Mouse (Mus musculus): ENCODE results near the gene Ankrd35.

Gene Ankrd35

GRCm38 (mm10) chr3:96684151-96684821, 14.4 kb downstream of the Ankrd35 start:
- CTCF ChIA-PET, result interaction anchor here in 2 of 4 experiments (0.5 to 2.4 kb wide), 19 partner anchors 8 to 618 kb away, joined by 3 to 10 read pairs (median 4); partner anchors contain the start of genes Nudt17 (in 2 of the 2), Pias3 (in 2 of the 2) and Ankrd35 (in 1 of the 2)
- POLR2A ChIA-PET, result interaction anchor here (0.6 to 18.1 kb wide), 40 partner anchors 9 to 178 kb away, joined by 3 to 317 read pairs (median 5); partner anchors contain the start of genes Ankrd35 (in 3 of the 4), Pias3 (in 3 of the 4), Nudt17 (in 2 of the 4) and Rbm8a (in 2 of the 4)

- POLR2A ChIA-PET, result interaction anchor here (0.6 to 18.1 kb wide), 39 partner anchors 8 to 178 kb away, joined by 3 to 317 read pairs (median 5); partner anchors contain the start of genes Ankrd35 (in 3 of the 4), Pias3 (in 3 of the 4), Nudt17 (in 2 of the 4) and Rbm8a (in 2 of the 4)
Measured at GRCm38 (mm10) chr3:96684822-96685156, 14.9 kb downstream of the Ankrd35 start.

GRCm38 (mm10) chr3:96686057-96686456, 16.1 kb downstream of the Ankrd35 start:
- POLR2A ChIA-PET, result interaction anchor here in 3 of 4 experiments (1.1 to 18.1 kb wide), 10 partner anchors 8 to 271 kb away, joined by 3 to 317 read pairs (median 6); partner anchors contain the start of genes Pias3 (in 2 of the 3), Itga10 (in 1 of the 3) and Rbm8a (in 1 of the 3)
- CTCF ChIA-PET, result interaction anchor here in 1 of 4 experiments (1.4 kb wide), 1 partner anchor 10 kb away, joined by 7 read pairs; no protein-coding TSS in a partner anchor

More at GRCm38 (mm10) chr3:96684822-96685156, 14.9 kb downstream of the Ankrd35 start:
- CTCF ChIA-PET, result interaction anchor here in 3 of 4 experiments (0.5 to 2.4 kb wide), 21 partner anchors 8 to 619 kb away, joined by 3 to 10 read pairs (median 4); partner anchors contain the start of genes Nudt17 (in 2 of the 3), Pias3 (in 2 of the 3) and Ankrd35 (in 1 of the 3)

GRCm38 (mm10) chr3:96688854-96689253, 18.9 kb downstream of the Ankrd35 start:
- ChIA-PET CTCF (interaction anchor here in 3 of 4 experiments (0.7 to 1.8 kb wide), 7 partner anchors 8 to 186 kb away, joined by 3 to 6 read pairs (median 4); no protein-coding TSS in a partner anchor), POLR2A (interaction anchor here in 3 of 4 experiments (0.6 to 13.9 kb wide), 19 partner anchors 9 to 1524 kb away, joined by 3 to 317 read pairs (median 4); partner anchors contain the start of genes Ankrd35 (in 2 of the 3), Rbm8a (in 2 of the 3), Gm16253 (in 1 of the 3) and Txnip (in 1 of the 3))

- ChIA-PET POLR2A (interaction anchor here in 2 of 4 experiments (1.2 to 13.9 kb wide), 6 partner anchors 8 to 18 kb away, joined by 5 to 317 read pairs (median 10); partner anchors contain the start of genes Ankrd35 (in 1 of the 2) and Nudt17 (in 1 of the 2)), CTCF (interaction anchor here in 1 of 4 experiments (1.4 kb wide), 1 partner anchor 9 kb away, joined by 6 read pairs; no protein-coding TSS in a partner anchor)
Measured at GRCm38 (mm10) chr3:96690298-96690697, 20.4 kb downstream of the Ankrd35 start.

- ChIA-PET CTCF (interaction anchor here (0.6 to 3.1 kb wide), 27 partner anchors 9 to 189 kb away, joined by 3 to 10 read pairs (median 4); partner anchors contain the start of genes Nudt17 (in 2 of the 4), Ankrd35 (in 1 of the 4), Itga10 (in 1 of the 4) and Lix1l (in 1 of the 4)), POLR2A (interaction anchor here in 3 of 4 experiments (0.8 to 13.9 kb wide), 29 partner anchors 8 to 415 kb away, joined by 3 to 317 read pairs (median 5); partner anchors contain the start of genes Ankrd35 (in 3 of the 3), Nudt17 (in 2 of the 3), Gm16253 (in 1 of the 3) and Polr3gl (in 1 of the 3))
Measured at GRCm38 (mm10) chr3:96692506-96692905, 22.6 kb downstream of the Ankrd35 start.

- POLR2A ChIA-PET, result interaction anchor here (0.7 to 13.9 kb wide), 24 partner anchors 9 to 613 kb away, joined by 3 to 317 read pairs (median 6); partner anchors contain the start of genes Ankrd35 (in 2 of the 4), Nudt17 (in 2 of the 4), Gm16253 (in 1 of the 4) and Rbm8a (in 1 of the 4)
- CTCF ChIA-PET, result interaction anchor here (0.7 to 3.1 kb wide), 20 partner anchors 10 to 409 kb away, joined by 3 to 14 read pairs (median 5); partner anchors contain the start of genes Nudt17 (in 2 of the 4), Ankrd35 (in 1 of the 4) and Itga10 (in 1 of the 4)
Measured at GRCm38 (mm10) chr3:96693579-96693978, 23.6 kb downstream of the Ankrd35 start.

- POLR2A ChIA-PET, result interaction anchor here (0.6 to 13.9 kb wide), 67 partner anchors 9 to 745 kb away, joined by 3 to 317 read pairs (median 6); partner anchors contain the start of genes Ankrd35 (in 4 of the 4), Gm16253 (in 3 of the 4), Rbm8a (in 3 of the 4) and Txnip (in 3 of the 4)
- CTCF ChIA-PET, result interaction anchor here in 3 of 4 experiments (0.6 to 2.7 kb wide), 29 partner anchors 8 to 119 kb away, joined by 3 to 18 read pairs (median 6); partner anchors contain the start of genes Nudt17 (in 3 of the 3), Polr3gl (in 2 of the 3), Ankrd35 (in 1 of the 3) and Gm16253 (in 1 of the 3)
Measured at GRCm38 (mm10) chr3:96696198-96696765, 26.4 kb downstream of the Ankrd35 start, which contains the start of gene Pias3. Pias3 (plus strand) TSS chr3:96696384.

GRCm38 (mm10) chr3:96696766-96697732, 27.1 kb downstream of the Ankrd35 start:
- POLR2A ChIA-PET, result interaction anchor here (0.5 to 13.9 kb wide), 88 partner anchors 8 to 746 kb away, joined by 3 to 317 read pairs (median 5); partner anchors contain the start of genes Ankrd35 (in 4 of the 4), Gm16253 (in 3 of the 4), Itga10 (in 3 of the 4) and Rbm8a (in 3 of the 4)
- CTCF ChIA-PET, result interaction anchor here (0.5 to 2.7 kb wide), 34 partner anchors 8 to 194 kb away, joined by 3 to 18 read pairs (median 5); partner anchors contain the start of genes Nudt17 (in 3 of the 4), Polr3gl (in 2 of the 4), Ankrd35 (in 1 of the 4) and Gm16253 (in 1 of the 4)

GRCm38 (mm10) chr3:96698993-96699690, 29.2 kb downstream of the Ankrd35 start:
- CTCF ChIA-PET, result interaction anchor here (0.5 to 2.3 kb wide), 26 partner anchors 9 to 221 kb away, joined by 3 to 20 read pairs (median 5); partner anchors contain the start of genes Ankrd35 (in 2 of the 4), Itga10 (in 2 of the 4) and Nudt17 (in 2 of the 4)
- POLR2A ChIA-PET, result interaction anchor here (0.7 to 13.9 kb wide), 26 partner anchors 9 to 215 kb away, joined by 3 to 317 read pairs (median 5); partner anchors contain the start of genes Ankrd35 (in 3 of the 4), Nudt17 (in 2 of the 4), Rbm8a (in 2 of the 4) and Polr3gl (in 1 of the 4)

- ChIA-PET POLR2A (interaction anchor here in 3 of 4 experiments (0.7 to 13.9 kb wide), 12 partner anchors 8 to 214 kb away, joined by 3 to 317 read pairs (median 6); partner anchors contain the start of genes Nudt17 (in 2 of the 3), Ankrd35 (in 1 of the 3) and Gpr89 (in 1 of the 3)), CTCF (interaction anchor here (0.9 to 2.3 kb wide), 15 partner anchors 8 to 220 kb away, joined by 3 to 20 read pairs (median 6); partner anchors contain the start of genes Ankrd35 (in 2 of the 4), Nudt17 (in 2 of the 4) and Itga10 (in 1 of the 4))
Measured at GRCm38 (mm10) chr3:96700376-96700775, 30.4 kb downstream of the Ankrd35 start.

GRCm38 (mm10) chr3:96701003-96701402, 31.1 kb downstream of the Ankrd35 start:
- ChIA-PET CTCF (interaction anchor here in 3 of 4 experiments (0.7 to 2.3 kb wide), 8 partner anchors 7 to 423 kb away, joined by 3 to 20 read pairs (median 3); partner anchors contain the start of genes Ankrd35 (in 2 of the 3) and Nudt17 (in 1 of the 3)), POLR2A (interaction anchor here in 2 of 4 experiments (0.6 to 7.0 kb wide), 8 partner anchors 7 to 71 kb away, joined by 3 to 72 read pairs (median 5); partner anchors contain the start of genes Nudt17 (in 1 of the 2) and Rbm8a (in 1 of the 2))

- ChIA-PET CTCF (interaction anchor here (0.6 to 2.3 kb wide), 55 partner anchors 8 to 688 kb away, joined by 3 to 20 read pairs (median 4); partner anchors contain the start of genes Ankrd35 (in 2 of the 4), Itga10 (in 2 of the 4), Pias3 (in 2 of the 4) and Gm16253 (in 1 of the 4)), POLR2A (interaction anchor here (0.6 to 3.2 kb wide), 31 partner anchors 8 to 172 kb away, joined by 3 to 16 read pairs (median 4); partner anchors contain the start of genes Ankrd35 (in 2 of the 4), Pias3 (in 2 of the 4), Polr3c (in 2 of the 4) and Rbm8a (in 2 of the 4))
Measured at GRCm38 (mm10) chr3:96704778-96705177, 34.8 kb downstream of the Ankrd35 start.

- CTCF ChIA-PET, result interaction anchor here in 2 of 4 experiments (1.2 to 2.3 kb wide), 4 partner anchors 9 to 61 kb away, joined by 3 to 16 read pairs (median 6); partner anchors contain the start of genes Ankrd35 (in 2 of the 2), Itga10 (in 1 of the 2) and Pias3 (in 1 of the 2)
Measured at GRCm38 (mm10) chr3:96706217-96706616, 36.3 kb downstream of the Ankrd35 start.

More at GRCm38 (mm10) chr3:96706217-96706616, 36.3 kb downstream of the Ankrd35 start:
- POLR2A ChIA-PET, result interaction anchor here (1.0 to 5.0 kb wide), 16 partner anchors 8 to 129 kb away, joined by 3 to 72 read pairs (median 6); partner anchors contain the start of genes Pias3 (in 2 of the 4), Gm16253 (in 1 of the 4), Polr3c (in 1 of the 4) and Polr3gl (in 1 of the 4)

All from embryonic stem cell, embryonic (primary cell).